Mouse (Mus musculus): ENCODE data around the gene Rbfox1. TPM values are rescaled to one million over a fixed set of nuclear protein-coding genes. Genes with fewer than 3 reads are reported as not detected.

Gene Rbfox1
- polyA plus RNA-seq, 1 experiment from 2014 or later = 3.3 TPM

DNA sequence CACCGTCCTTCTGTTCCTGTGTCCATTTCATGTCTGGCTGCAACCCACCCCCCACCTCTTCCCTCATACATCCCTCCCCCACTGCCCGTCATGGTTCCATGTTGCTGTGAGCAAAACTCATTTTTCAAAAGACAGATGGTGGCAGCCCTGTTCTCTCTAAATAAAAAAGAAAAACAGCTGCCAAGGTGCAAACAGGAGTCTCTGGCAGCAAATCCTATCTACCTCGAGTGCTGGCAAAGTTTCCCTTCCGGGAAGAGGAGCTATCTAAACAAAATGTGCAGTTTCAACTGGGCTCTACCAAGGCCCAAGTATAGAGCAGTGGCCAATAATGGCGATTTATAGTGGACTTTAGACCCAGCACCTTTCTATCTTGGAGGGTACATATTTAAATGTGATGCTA lies 899.0 kb downstream of the Rbfox1 start:
- Histone ChIP-seq H3K4me1 (replicated peaks; ENCODE audit: insufficient read depth, low read length) (no peaks in the 10 kb centered on the region), H3K9ac (ENCODE audit: low read depth, low read length) (no peak overlapping the region), H3K27me3 (ENCODE audit: insufficient read depth, low read length) (no peaks in the 10 kb centered on the region), H3K9me3 (replicated peaks; ENCODE audit: low read length) (no peaks in the 10 kb centered on the region), H3K36me3 (ENCODE audit: insufficient read depth, low read length) (no peaks in the 10 kb centered on the region), H3K4me3 (replicated peaks; ENCODE audit: low read depth, low read length) (no peak overlapping the region), H3K4me2 (ENCODE audit: low read length) (no peak overlapping the region), H3K27ac (no peak overlapping the region)
- DNase-seq (ENCODE audit: low spot score) = no peak
- ATAC-seq (replicated peaks; ENCODE audit: low FRiP score, low read depth) = no peak
- no peak for TF ChIP-seq CTCF (IDR thresholded peaks at IDR 0.05; ENCODE audit: low read depth)
- WGBS = 35% methylated on average over 5 of the region's 5 CpGs

GRCm38 (mm10) chr16:6785026-6785425 lies 899.9 kb downstream of the Rbfox1 start:
- no peak overlapping the region for H3K27ac ChIP-seq
- H3K4me1 ChIP-seq (replicated peaks; ENCODE audit: insufficient read depth, low read length) = no peaks in the 10 kb centered on the region
- no peaks in the 10 kb centered on the region for H3K36me3 ChIP-seq (ENCODE audit: insufficient read depth, low read length)
- no peaks in the 10 kb centered on the region for H3K9me3 ChIP-seq (replicated peaks; ENCODE audit: low read length)
- H3K9ac ChIP-seq (ENCODE audit: low read depth, low read length) = no peak overlapping the region
- H3K27me3 ChIP-seq (ENCODE audit: insufficient read depth, low read length) = no peaks in the 10 kb centered on the region
- H3K4me2 ChIP-seq (ENCODE audit: low read length) = no peak overlapping the region
- H3K4me3 ChIP-seq (replicated peaks; ENCODE audit: low read depth, low read length) = no peak overlapping the region
- whole genome bisulfite sequencing = 29% methylated on average over 4 of the region's 4 CpGs
- TF ChIP-seq CTCF (IDR thresholded peaks at IDR 0.05; ENCODE audit: low read depth) = no peak
- peak; percentile 2 for DNase-seq (ENCODE audit: low spot score)
- no peak for ATAC-seq (replicated peaks; ENCODE audit: low FRiP score, low read depth)

DNA sequence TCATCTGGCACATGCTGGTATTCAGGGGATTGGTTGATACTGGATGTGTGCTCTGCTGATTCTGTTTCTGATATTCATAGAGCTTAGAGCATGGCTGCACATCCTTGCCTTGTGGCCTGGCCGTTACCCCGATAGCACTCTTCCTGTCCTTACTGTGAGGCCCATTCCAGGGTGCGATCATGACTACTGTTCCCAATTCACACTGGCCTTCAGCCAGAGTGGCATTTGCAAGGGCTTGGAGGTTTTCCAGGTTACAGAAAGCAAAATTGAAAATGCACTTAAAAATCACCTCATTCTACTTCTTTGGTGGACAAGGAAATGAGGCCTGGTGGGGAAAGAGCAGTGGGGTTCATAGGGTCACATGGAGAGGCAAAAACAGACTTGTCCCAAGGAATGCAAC lies 906.1 kb downstream of the Rbfox1 start:
- Histone ChIP-seq H3K36me3 (ENCODE audit: insufficient read depth, low read length) (no peaks in the 10 kb centered on the region), H3K9ac (ENCODE audit: low read depth, low read length) (no peak overlapping the region), H3K4me3 (replicated peaks; ENCODE audit: low read depth, low read length) (no peak overlapping the region), H3K4me2 (ENCODE audit: low read length) (no peak overlapping the region), H3K27me3 (ENCODE audit: insufficient read depth, low read length) (no peaks in the 10 kb centered on the region), H3K4me1 (replicated peaks; ENCODE audit: insufficient read depth, low read length) (no peaks in the 10 kb centered on the region), H3K27ac (no peak overlapping the region), H3K9me3 (replicated peaks; ENCODE audit: low read length) (no peaks in the 10 kb centered on the region)
- DNase-seq (ENCODE audit: low spot score) = no peak
- WGBS = 73% methylated on average over 3 of the region's 3 CpGs
- ATAC-seq (replicated peaks; ENCODE audit: low FRiP score, low read depth) = no peak
- no peak for TF ChIP-seq CTCF (IDR thresholded peaks at IDR 0.05; ENCODE audit: low read depth)

DNA sequence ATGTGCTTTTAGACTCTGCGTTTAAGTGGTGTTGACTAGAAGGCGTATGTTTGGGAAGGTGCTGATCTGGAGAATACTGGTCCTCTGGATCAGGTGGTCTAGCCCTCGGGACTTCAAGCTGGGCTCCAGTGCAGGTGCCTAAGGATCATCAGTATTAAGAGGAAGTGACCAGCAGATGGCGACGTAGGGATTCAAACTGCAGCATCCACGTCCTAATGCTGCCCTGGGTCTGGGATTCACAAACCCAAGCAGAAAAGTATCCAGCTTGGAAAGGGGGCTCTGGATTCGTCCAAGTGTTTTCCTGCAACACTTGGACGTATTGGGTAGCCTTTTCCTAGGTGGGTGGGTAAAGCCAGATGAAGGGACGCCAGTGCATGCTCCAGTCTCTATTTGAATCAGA lies 906.5 kb downstream of the Rbfox1 start:
- H3K27me3 ChIP-seq (ENCODE audit: insufficient read depth, low read length) = no peaks in the 10 kb centered on the region
- WGBS = 12% methylated on average over 9 of the region's 9 CpGs
- TF ChIP-seq CTCF (IDR thresholded peaks at IDR 0.05; ENCODE audit: low read depth) = peak; percentile 74

DNA sequence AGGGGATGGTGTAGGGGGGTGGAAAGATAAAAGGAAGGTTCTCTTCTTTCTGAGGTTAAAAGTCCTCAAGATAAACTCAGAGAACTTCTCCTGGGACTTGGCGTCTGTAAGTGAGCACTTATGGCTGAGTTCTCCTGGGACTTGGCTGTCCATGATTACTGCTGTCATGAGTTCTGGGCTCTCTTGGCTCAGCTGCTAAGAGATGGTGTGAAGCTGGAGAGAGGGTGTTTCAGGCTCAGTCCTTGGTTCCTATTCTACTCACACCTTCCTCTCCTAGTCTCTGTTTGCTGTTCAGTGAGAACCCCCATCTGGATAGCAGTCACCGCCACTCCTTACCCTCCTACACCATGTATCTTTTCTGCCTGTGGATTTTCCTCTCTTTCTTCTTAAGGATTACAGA lies 921.1 kb downstream of the Rbfox1 start:
- H3K9ac ChIP-seq (ENCODE audit: low read depth, low read length) = no peak overlapping the region
- H3K4me2 ChIP-seq (ENCODE audit: low read length) = no peak overlapping the region
- no peak overlapping the region for H3K4me3 ChIP-seq (replicated peaks; ENCODE audit: low read depth, low read length)
- no peaks in the 10 kb centered on the region for H3K36me3 ChIP-seq (ENCODE audit: insufficient read depth, low read length)
- no peak for DNase-seq (ENCODE audit: low spot score)
- H3K27ac ChIP-seq = no peak overlapping the region
- no peak for TF ChIP-seq CTCF (IDR thresholded peaks at IDR 0.05; ENCODE audit: low read depth)
- no peaks in the 10 kb centered on the region for H3K9me3 ChIP-seq (replicated peaks; ENCODE audit: low read length)
- no peaks in the 10 kb centered on the region for H3K4me1 ChIP-seq (replicated peaks; ENCODE audit: insufficient read depth, low read length)
- no peaks in the 10 kb centered on the region for H3K27me3 ChIP-seq (ENCODE audit: insufficient read depth, low read length)
- no peak for ATAC-seq (replicated peaks; ENCODE audit: low FRiP score, low read depth)
- 86% methylated on average over 2 of the region's 2 CpGs for WGBS

More for the DNA sequence above, 906.5 kb downstream of the Rbfox1 start:
- Histone ChIP-seq H3K36me3 (ENCODE audit: insufficient read depth, low read length) (no peaks in the 10 kb centered on the region), H3K4me1 (replicated peaks; ENCODE audit: insufficient read depth, low read length) (no peaks in the 10 kb centered on the region), H3K9ac (ENCODE audit: low read depth, low read length) (no peak overlapping the region), H3K4me3 (replicated peaks; ENCODE audit: low read depth, low read length) (no peak overlapping the region), H3K9me3 (replicated peaks; ENCODE audit: low read length) (no peaks in the 10 kb centered on the region), H3K4me2 (ENCODE audit: low read length) (no peak overlapping the region), H3K27ac (no peak overlapping the region)
- DNase-seq (ENCODE audit: low spot score) (peak; percentile 86), ATAC-seq (replicated peaks; ENCODE audit: low FRiP score, low read depth) (peak; percentile 73)

GRCm38 (mm10) chr16:6807835-6808234 lies 922.7 kb downstream of the Rbfox1 start:
- ATAC-seq (replicated peaks; ENCODE audit: low FRiP score, low read depth) (no peak), DNase-seq (ENCODE audit: low spot score) (no peak)
- Histone ChIP-seq H3K4me1 (replicated peaks; ENCODE audit: insufficient read depth, low read length) (no peaks in the 10 kb centered on the region), H3K36me3 (ENCODE audit: insufficient read depth, low read length) (no peaks in the 10 kb centered on the region), H3K4me2 (ENCODE audit: low read length) (no peak overlapping the region), H3K27me3 (ENCODE audit: insufficient read depth, low read length) (no peaks in the 10 kb centered on the region), H3K27ac (no peak overlapping the region), H3K9me3 (replicated peaks; ENCODE audit: low read length) (no peaks in the 10 kb centered on the region), H3K4me3 (replicated peaks; ENCODE audit: low read depth, low read length) (no peak overlapping the region), H3K9ac (ENCODE audit: low read depth, low read length) (no peak overlapping the region)
- TF ChIP-seq CTCF (IDR thresholded peaks at IDR 0.05; ENCODE audit: low read depth) = no peak
- WGBS = 68% methylated on average over 2 of the region's 2 CpGs

DNA sequence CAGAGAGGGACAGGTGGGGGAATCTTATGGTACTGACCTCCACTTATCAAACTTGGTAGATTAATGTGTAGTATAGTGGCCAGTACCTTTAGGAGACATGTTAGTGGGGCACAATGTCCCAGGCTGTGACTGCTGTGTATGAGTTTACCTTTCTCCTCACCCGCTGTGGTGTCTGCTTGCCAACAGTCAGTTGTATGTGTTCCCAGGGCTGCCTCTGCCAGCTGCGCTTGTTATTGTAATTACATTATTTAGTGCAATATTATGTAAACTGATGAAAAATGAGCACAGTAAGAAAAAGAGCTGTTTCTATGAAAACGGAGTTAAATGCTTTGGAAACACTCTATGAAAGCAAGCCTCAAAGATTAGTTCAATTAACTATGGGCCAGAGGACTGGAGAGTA lies 928.7 kb downstream of the Rbfox1 start:
- WGBS = 88% methylated on average over 3 of the region's 3 CpGs
- no peak for DNase-seq (ENCODE audit: low spot score)
- no peak overlapping the region for H3K4me2 ChIP-seq (ENCODE audit: low read length)
- no peaks in the 10 kb centered on the region for H3K4me1 ChIP-seq (replicated peaks; ENCODE audit: insufficient read depth, low read length)
- H3K9me3 ChIP-seq (replicated peaks; ENCODE audit: low read length) = no peaks in the 10 kb centered on the region
- no peak for ATAC-seq (replicated peaks; ENCODE audit: low FRiP score, low read depth)
- H3K4me3 ChIP-seq (replicated peaks; ENCODE audit: low read depth, low read length) = no peak overlapping the region
- H3K27ac ChIP-seq = no peak overlapping the region
- no peaks in the 10 kb centered on the region for H3K36me3 ChIP-seq (ENCODE audit: insufficient read depth, low read length)
- H3K27me3 ChIP-seq (ENCODE audit: insufficient read depth, low read length) = no peaks in the 10 kb centered on the region
- TF ChIP-seq CTCF (IDR thresholded peaks at IDR 0.05; ENCODE audit: low read depth) = no peak
- no peak overlapping the region for H3K9ac ChIP-seq (ENCODE audit: low read depth, low read length)

Data from kidney, postnatal 0 days (tissue).